Mouse (Mus musculus) bone marrow, adult 2 months (tissue): ENCODE data around the gene Ubtf. TPM values are rescaled to one million over a fixed set of nuclear protein-coding genes. Genes with fewer than 3 reads are reported as not detected.

ENCODE experiments used
- H3K27ac ChIP-seq: fragments of 200-500 bp; 2 replicates; pipeline ENCODE4 v1.5.1; 2012; ENCODE audit warnings: low read depth, mild to moderate bottlenecking, control low read depth, inconsistent platforms, low read length; ENCODE audit not compliant: control insufficient read depth, poor library complexity, insufficient read depth
- H3K4me1 ChIP-seq: fragments of 200-500 bp; 2 replicates; pipeline ENCODE4 v1.6.1; 2011; ENCODE audit warnings: low read length; ENCODE audit not compliant: control insufficient read depth, insufficient read depth
- H3K4me3 ChIP-seq: fragments of 200-500 bp; replicated peaks from 2 replicates; pipeline ENCODE3; 2011; ENCODE audit warnings: mild to moderate bottlenecking, low read depth, low read length, control low read depth; ENCODE audit not compliant: control insufficient read depth
- CTCF ChIP-seq: fragments of 200-500 bp; IDR thresholded peaks from 2 replicates; pipeline ENCODE4 v1.5.1; 2011; ENCODE audit warnings: low read length, control low read depth; ENCODE audit not compliant: control insufficient read depth, insufficient read depth
- POLR2A ChIP-seq: fragments of 200-500 bp; IDR thresholded peaks from 2 replicates; pipeline ENCODE4 v1.6.1; 2011; ENCODE audit warnings: low read depth, mild to moderate bottlenecking, control low read depth, low read length, borderline replicate concordance; ENCODE audit not compliant: control insufficient read depth
- WGBS: fragments of 180-500 bp; shearing (Covaris S2); methylation state at CpG from one replicate; pipeline ENCODE4 v1.1.7; 2018; 5-methylcytosine and 5-hydroxymethylcytosine counted together
- polyA plus RNA-seq: library from polyadenylated mRNA; stranded (reverse); fragments of >200 nt; gene quantifications from 2 replicates; pipeline ENCODE4 v1.2.4, GENCODE M21; 2011; ENCODE audit warnings: low replicate concordance; ENCODE audit not compliant: missing spikeins, insufficient read depth, insufficient read length

Gene Ubtf
- polyA plus RNA-seq, 1 experiment = 126 TPM

GRCm38 (mm10) chr11:102350416-102350815 is 30.9 kb upstream of the Ubtf start:
- 90% methylated on average over 4 of the region's 4 CpGs for WGBS
- TF ChIP-seq CTCF = no peak
- no peak for TF ChIP-seq POLR2A
- Histone ChIP-seq H3K4me3 (no peak overlapping the region), H3K27ac (no peak overlapping the region), H3K4me1 (no peaks in the 10 kb centered on the region)

- Histone ChIP-seq H3K4me1 (no peaks in the 10 kb centered on the region), H3K4me3 (no peak overlapping the region), H3K27ac (no peak overlapping the region)
- TF ChIP-seq POLR2A = peak; percentile 12; the same call in 1 of the 2 replicates
- no peak for TF ChIP-seq CTCF
- 94% methylated on average over 3 of the region's 3 CpGs for WGBS
Measured at GRCm38 (mm10) chr11:102349189-102349954, 29.8 kb upstream of the Ubtf start.

- Histone ChIP-seq H3K4me3 (no peak overlapping the region), H3K27ac (no peak overlapping the region), H3K4me1 (no peaks in the 10 kb centered on the region)
- TF ChIP-seq CTCF = no peak
- peak; percentile 10; the same call in 1 of the 2 replicates for TF ChIP-seq POLR2A
- 84% methylated on average over 11 of the region's 11 CpGs for WGBS
Measured at GRCm38 (mm10) chr11:102348771-102349170, 29.2 kb upstream of the Ubtf start.

GRCm38 (mm10) chr11:102348101-102348585 is 28.6 kb upstream of the Ubtf start:
- no peak overlapping the region for H3K4me3 ChIP-seq
- H3K27ac ChIP-seq = no peak overlapping the region
- 91% methylated on average over 7 of the region's 7 CpGs for WGBS
- TF ChIP-seq POLR2A = no peak
- no peak for TF ChIP-seq CTCF
- no peaks in the 10 kb centered on the region for H3K4me1 ChIP-seq

- 86% methylated on average over 5 of the region's 5 CpGs for WGBS
- no peak overlapping the region for H3K4me3 ChIP-seq
- no peak for TF ChIP-seq POLR2A
- no peak for TF ChIP-seq CTCF
- no peak overlapping the region for H3K27ac ChIP-seq
- H3K4me1 ChIP-seq = no peaks in the 10 kb centered on the region
Measured at GRCm38 (mm10) chr11:102347683-102348082, 28.1 kb upstream of the Ubtf start.

- TF ChIP-seq CTCF = no peak
- TF ChIP-seq POLR2A = no peak
- Histone ChIP-seq H3K4me1 (no peaks in the 10 kb centered on the region), H3K27ac (no peak overlapping the region), H3K4me3 (no peak overlapping the region)
- 56% methylated on average over 5 of the region's 5 CpGs for WGBS
Measured at GRCm38 (mm10) chr11:102346926-102347325, 27.4 kb upstream of the Ubtf start.

- 82% methylated on average over 3 of the region's 3 CpGs for WGBS
- Histone ChIP-seq H3K4me3 (no peak overlapping the region), H3K27ac (no peak overlapping the region), H3K4me1 (no peaks in the 10 kb centered on the region)
- TF ChIP-seq CTCF (no peak), POLR2A (no peak)
Measured at GRCm38 (mm10) chr11:102344458-102344857, 24.9 kb upstream of the Ubtf start.

GRCm38 (mm10) chr11:102342742-102343141 is 23.2 kb upstream of the Ubtf start:
- Histone ChIP-seq H3K27ac (no peak overlapping the region), H3K4me3 (no peak overlapping the region), H3K4me1 (no peaks in the 10 kb centered on the region)
- no peak for TF ChIP-seq CTCF
- no peak for TF ChIP-seq POLR2A
- 88% methylated on average over 12 of the region's 12 CpGs for WGBS

GRCm38 (mm10) chr11:102341101-102341500 is 21.6 kb upstream of the Ubtf start:
- 72% methylated on average over 4 of the region's 4 CpGs for WGBS
- Histone ChIP-seq H3K4me1 (no peaks in the 10 kb centered on the region), H3K27ac (no peak overlapping the region), H3K4me3 (no peak overlapping the region)
- TF ChIP-seq CTCF (no peak), POLR2A (no peak)

- Histone ChIP-seq H3K4me1 (no peaks in the 10 kb centered on the region), H3K27ac (no peak overlapping the region), H3K4me3 (no peak overlapping the region)
- 63% methylated on average over 4 of the region's 4 CpGs for WGBS
- TF ChIP-seq CTCF = 0 out of 2 replicates have a peak, but pooled peaks have one; percentile 25
- no peak for TF ChIP-seq POLR2A
Measured at GRCm38 (mm10) chr11:102339624-102340023, 20.1 kb upstream of the Ubtf start.
